Mouse (Mus musculus) MEL (cell line): ENCODE data around the gene Hoxb2. TPM values are rescaled to one million over a fixed set of nuclear protein-coding genes. Genes with fewer than 3 reads are reported as not detected.

Experiments used
- DNase-seq: peaks from one replicate; pipeline ENCODE4 v3.0.0; 2011; ENCODE audit warnings: low read depth, low spot score
- H3K27ac ChIP-seq: 2 replicates; pipeline ENCODE4 v1.5.1; 2012; ENCODE audit warnings: low read depth, mild to moderate bottlenecking, control low read depth, low read length, moderate library complexity; ENCODE audit not compliant: control insufficient read depth
- H3K27me3 ChIP-seq, 2 experiments: fragments of 150-350 bp in 1 of 2; sonication (generic) in 1 of 2; 2 replicates each; pipeline ENCODE4 v1.6.1; 2012; ENCODE audit warnings: low read length in 2 of 2, mild to moderate bottlenecking in 2 of 2, improper control_type of control experiment in 1 of 2, moderate library complexity in 1 of 2; ENCODE audit not compliant: insufficient read depth in 2 of 2, control insufficient read depth in 1 of 2
- H3K36me3 ChIP-seq, 2 experiments: 2 replicates each; pipeline ENCODE4 v1.6.1; 2012 to 2014; ENCODE audit warnings: low read length in 2 of 2, improper control_type of control experiment in 1 of 2, inconsistent platforms in 1 of 2, mild to moderate bottlenecking in 1 of 2; ENCODE audit not compliant: insufficient read depth in 2 of 2, control insufficient read depth in 1 of 2
- H3K4me1 ChIP-seq, 2 experiments: fragments of 150-350 bp in 1 of 2; sonication (generic) in 1 of 2; 2 replicates each; pipeline ENCODE4 v1.6.1; 2012; ENCODE audit warnings: low read length in 2 of 2, improper control_type of control experiment in 1 of 2, mild to moderate bottlenecking in 1 of 2; ENCODE audit not compliant: insufficient read depth in 2 of 2, control insufficient read depth in 1 of 2
- H3K4me3 ChIP-seq, 2 experiments: fragments of 150-350 bp in 1 of 2; sonication (generic) in 1 of 2; 2 replicates each; pipeline ENCODE4 v1.5.1; 2012; ENCODE audit warnings: low read depth in 2 of 2, low read length in 2 of 2, mild to moderate bottlenecking in 2 of 2, moderate library complexity in 2 of 2, control low read depth in 1 of 2, improper control_type of control experiment in 1 of 2; ENCODE audit not compliant: control insufficient read depth in 1 of 2, insufficient read depth in 1 of 2
- H3K79me2 ChIP-seq: 2 replicates; pipeline ENCODE4 v1.6.1; 2012; ENCODE audit warnings: mild to moderate bottlenecking, low read length, moderate library complexity; ENCODE audit not compliant: control insufficient read depth, poor library complexity, insufficient read depth
- H3K9ac ChIP-seq: 2 replicates; pipeline ENCODE4 v1.6.1; 2012; ENCODE audit warnings: low read depth, mild to moderate bottlenecking, control low read depth, low read length, moderate library complexity; ENCODE audit not compliant: control insufficient read depth, poor library complexity, severe bottlenecking
- H3K9me3 ChIP-seq: fragments of 150-350 bp; sonication (generic); replicated peaks from 2 replicates; pipeline ENCODE4 v1.6.1; 2012; ENCODE audit warnings: mild to moderate bottlenecking, low read length, improper control_type of control experiment, moderate library complexity; ENCODE audit not compliant: insufficient read depth
- CHD1 ChIP-seq: IDR thresholded peaks from 2 replicates; pipeline ENCODE4 v1.6.1; 2012; ENCODE audit warnings: low read depth, mild to moderate bottlenecking, inconsistent platforms, low read length, improper control_type of control experiment
- ELF1 ChIP-seq: IDR thresholded peaks from 2 replicates; pipeline ENCODE4 v1.6.1; 2014; ENCODE audit warnings: low read depth, mild to moderate bottlenecking, inconsistent platforms, low read length, improper control_type of control experiment, moderate library complexity
- EP300 ChIP-seq, 2 experiments: IDR thresholded peaks; 2 replicates each; pipeline ENCODE4 v1.6.1; 2011; ENCODE audit warnings: improper control_type of control experiment in 2 of 2, low read length in 2 of 2, low read depth in 1 of 2, mild to moderate bottlenecking in 1 of 2
- ETS1 ChIP-seq: IDR thresholded peaks from 2 replicates; pipeline ENCODE4 v1.6.1; 2012; ENCODE audit warnings: low read depth, mild to moderate bottlenecking, inconsistent platforms, low read length, improper control_type of control experiment, moderate library complexity
- GABPA ChIP-seq: IDR thresholded peaks from 2 replicates; pipeline ENCODE4 v1.6.1; 2012; ENCODE audit warnings: low read depth, mild to moderate bottlenecking, inconsistent platforms, low read length, improper control_type of control experiment, moderate library complexity
- GATA1 ChIP-seq: IDR thresholded peaks from 2 replicates; pipeline ENCODE4 v1.6.1; 2011; ENCODE audit warnings: low read depth, low read length, improper control_type of control experiment
- HCFC1 ChIP-seq: IDR thresholded peaks from 2 replicates; pipeline ENCODE4 v1.6.1; 2012; ENCODE audit warnings: low read depth, mild to moderate bottlenecking, inconsistent platforms, low read length, improper control_type of control experiment, moderate library complexity
- KAT2A ChIP-seq: conservative IDR thresholded peaks from 2 replicates; pipeline ENCODE4 v1.6.1; 2012; ENCODE audit warnings: low read depth, low read length, improper control_type of control experiment, inconsistent platforms
- MAX ChIP-seq: IDR thresholded peaks from 2 replicates; pipeline ENCODE4 v1.6.1; 2011; ENCODE audit warnings: low read length, improper control_type of control experiment
- MAZ ChIP-seq: IDR thresholded peaks from 2 replicates; pipeline ENCODE4 v1.6.1; 2012; ENCODE audit warnings: low read depth, mild to moderate bottlenecking, inconsistent platforms, low read length, improper control_type of control experiment
- MEF2A ChIP-seq: IDR thresholded peaks from 2 replicates; pipeline ENCODE4 v1.6.1; 2014; ENCODE audit warnings: low read depth, mild to moderate bottlenecking, inconsistent platforms, low read length, improper control_type of control experiment; ENCODE audit not compliant: poor library complexity, insufficient replicate concordance, severe bottlenecking; ENCODE audit errors: extremely low read depth
- MXI1 ChIP-seq: IDR thresholded peaks from 2 replicates; pipeline ENCODE4 v1.6.1; 2011; ENCODE audit warnings: mild to moderate bottlenecking, low read depth, low read length, improper control_type of control experiment
- MYB ChIP-seq: IDR thresholded peaks from 2 replicates; pipeline ENCODE4 v1.6.1; 2011; ENCODE audit warnings: mild to moderate bottlenecking, low read depth, low read length, improper control_type of control experiment
- MYC ChIP-seq: IDR thresholded peaks from 2 replicates; pipeline ENCODE4 v1.6.1; 2011; ENCODE audit warnings: low read depth, mild to moderate bottlenecking, low read length, improper control_type of control experiment, moderate library complexity
- NRF1 ChIP-seq: IDR thresholded peaks from 2 replicates; pipeline ENCODE4 v1.6.1; 2014; ENCODE audit warnings: low read depth, mild to moderate bottlenecking, inconsistent platforms, low read length, improper control_type of control experiment, moderate library complexity; ENCODE audit not compliant: poor library complexity, insufficient read depth, severe bottlenecking
- POLR2A ChIP-seq, 2 experiments: IDR thresholded peaks; 2 replicates each; pipeline ENCODE4 v1.6.1; 2011 to 2012; ENCODE audit warnings: low read length in 2 of 2, mild to moderate bottlenecking in 2 of 2, control low read depth in 1 of 2, improper control_type of control experiment in 1 of 2, low read depth in 1 of 2, moderate library complexity in 1 of 2; ENCODE audit not compliant: control insufficient read depth in 1 of 2, insufficient read depth in 1 of 2, poor library complexity in 1 of 2
- POLR2AphosphoS2 ChIP-seq: IDR thresholded peaks from 2 replicates; pipeline ENCODE4 v1.6.1; 2011; ENCODE audit warnings: low read length, improper control_type of control experiment
- POLR2AphosphoS5 ChIP-seq: IDR thresholded peaks from 2 replicates; pipeline ENCODE4 v1.6.1; 2012; ENCODE audit warnings: low read depth, borderline replicate concordance, mild to moderate bottlenecking, inconsistent platforms, low read length, moderate library complexity, mixed read lengths
- RAD21 ChIP-seq: IDR thresholded peaks from 2 replicates; pipeline ENCODE4 v1.6.1; 2011; ENCODE audit warnings: mild to moderate bottlenecking, low read depth, low read length, improper control_type of control experiment
- SIN3A ChIP-seq: IDR thresholded peaks from 2 replicates; pipeline ENCODE4 v1.6.1; 2012; ENCODE audit warnings: low read length, improper control_type of control experiment, inconsistent platforms
- TBP ChIP-seq: IDR thresholded peaks from 2 replicates; pipeline ENCODE4 v1.8.0; 2011; ENCODE audit warnings: low read depth, low read length, improper control_type of control experiment
- USF1 ChIP-seq: IDR thresholded peaks from 2 replicates; pipeline ENCODE4 v1.6.1; 2014; ENCODE audit warnings: low read depth, mild to moderate bottlenecking, inconsistent platforms, low read length, improper control_type of control experiment, moderate library complexity
- ZKSCAN1 ChIP-seq: IDR thresholded peaks from 2 replicates; pipeline ENCODE4 v1.6.1; 2012; ENCODE audit warnings: low read depth, mild to moderate bottlenecking, inconsistent platforms, low read length, improper control_type of control experiment, moderate library complexity
- ZNF384 ChIP-seq: IDR thresholded peaks from 2 replicates; pipeline ENCODE4 v1.6.1; 2012; ENCODE audit warnings: low read depth, mild to moderate bottlenecking, inconsistent platforms, low read length, improper control_type of control experiment
- polyA plus RNA-seq, 2 experiments: library from polyadenylated mRNA; stranded (reverse) in 1 of 2; unstranded in 1 of 2; fragments of >175 nt in 1 of 2; fragments of >200 nt in 1 of 2; gene quantifications; 2 replicates each; pipeline versions ENCODE4 v1.2.1 to v1.2.4; 2012; ENCODE audit warnings: low replicate concordance in 2 of 2, low read depth in 1 of 2; ENCODE audit not compliant: insufficient read length in 2 of 2, insufficient read depth in 1 of 2, missing spikeins in 1 of 2
- total RNA-seq: library from RNA; depleted of rRNA; stranded (reverse); fragments of 300-350 nt; gene quantifications from 2 replicates; pipeline ENCODE4 v1.2.3, GENCODE M21; 2012

The Hoxb2 gene
- total and polyA plus RNA-seq, 3 experiments: not detected

DNA sequence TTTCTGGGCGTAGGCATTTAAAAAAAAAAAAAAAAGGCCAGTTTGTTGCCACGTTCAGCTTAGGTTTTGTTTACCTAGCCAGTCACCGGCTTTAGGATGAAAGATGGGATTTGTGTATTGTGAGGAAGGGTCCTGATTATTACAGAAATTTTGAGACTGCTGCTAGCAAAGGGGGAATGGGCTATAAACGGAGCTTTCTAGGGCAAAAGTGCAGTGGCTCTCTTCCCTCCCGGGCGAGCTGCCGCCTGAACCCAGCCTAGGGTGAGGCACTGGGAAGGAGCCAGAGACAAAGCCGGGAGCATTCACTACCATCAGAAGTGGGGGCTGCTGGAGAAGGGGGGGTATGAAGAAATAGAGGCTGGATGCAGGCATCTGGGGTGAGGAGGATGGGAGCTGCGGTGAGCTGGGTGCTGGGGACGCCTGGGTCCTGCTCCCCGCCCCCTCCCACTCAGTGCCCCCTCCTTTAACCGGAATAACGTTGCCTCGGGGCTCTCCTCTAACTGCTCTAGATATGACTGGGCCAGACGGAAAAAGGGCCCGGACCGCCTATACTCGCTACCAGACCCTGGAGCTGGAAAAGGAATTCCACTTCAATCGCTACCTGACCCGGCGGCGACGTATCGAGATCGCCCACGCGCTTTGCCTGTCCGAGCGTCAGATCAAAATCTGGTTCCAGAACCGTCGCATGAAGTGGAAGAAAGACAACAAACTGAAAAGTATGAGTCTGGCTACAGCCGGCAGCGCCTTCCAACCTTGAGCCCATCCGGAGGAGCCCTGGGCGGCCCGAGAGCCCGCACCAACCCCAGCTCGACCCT is 45.7 kb upstream of the Hoxb2 start:
- H3K9ac ChIP-seq: no peak overlapping the region
- no peaks in the 10 kb centered on the region for H3K79me2 ChIP-seq
- TF ChIP-seq RAD21 (no peak), NRF1 (no peak), USF1 (no peak), MYB (no peak), MEF2A (no peak), SIN3A (no peak), MYC (no peak), MXI1 (no peak), EP300 (IDR thresholded peaks at IDR 0.05; ENCODE audit: low read depth in 1 of 2, low read length in 2 of 2) (no peak), ZKSCAN1 (no peak), MAX (no peak), ETS1 (no peak), KAT2A (no peak), CHD1 (no peak), POLR2AphosphoS2 (no peak), TBP (no peak), GABPA (no peak)
- H3K27me3 ChIP-seq: peaks cover 0 to 2% of the 10 kb centered on the region in 2 experiments; a peak in 2 of 4 replicates
- DNase-seq: no peak
- H3K9me3 ChIP-seq: no peaks in the 10 kb centered on the region
- no peaks in the 10 kb centered on the region for H3K36me3 ChIP-seq
- H3K4me3 ChIP-seq: no peak overlapping the region
- H3K27ac ChIP-seq: no peak overlapping the region
- H3K4me1 ChIP-seq: no peaks in the 10 kb centered on the region

DNA sequence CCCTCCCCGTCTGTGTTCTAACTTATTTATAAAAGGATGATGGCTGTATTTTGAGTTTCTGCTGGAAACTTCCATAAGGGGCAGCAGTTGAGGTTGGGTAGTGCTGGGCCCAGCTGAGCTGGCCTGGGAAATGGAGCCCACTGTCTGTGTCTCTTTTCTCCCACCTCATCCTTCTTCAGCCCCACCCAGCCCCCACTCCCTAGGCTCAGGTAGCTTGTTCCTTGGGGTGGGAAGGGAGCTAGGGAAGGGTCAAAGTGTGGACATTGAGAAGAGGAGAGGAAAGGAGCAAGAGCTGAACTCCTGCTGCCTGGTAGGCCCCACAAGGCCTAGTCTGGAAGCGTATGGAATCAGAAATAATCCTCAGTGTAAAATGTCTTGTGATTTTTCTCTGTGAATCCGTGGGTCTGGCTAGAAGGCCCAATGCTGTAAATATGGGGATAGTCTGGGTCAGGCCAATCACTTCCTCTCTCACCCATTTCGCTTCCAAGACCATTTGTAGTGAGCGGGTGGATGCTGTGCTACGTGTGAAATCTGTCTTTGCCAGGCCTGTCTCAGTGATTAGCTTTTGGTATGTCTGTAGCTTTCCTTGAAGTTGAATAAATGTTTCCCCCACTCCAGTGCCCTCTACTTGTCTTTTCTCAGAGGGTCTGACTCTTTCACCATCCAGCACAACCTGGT is 44.7 kb upstream of the Hoxb2 start:
- Histone ChIP-seq H3K4me1 (no peaks in the 10 kb centered on the region), H3K9ac (no peak overlapping the region), H3K4me3 (no peak overlapping the region), H3K79me2 (no peaks in the 10 kb centered on the region), H3K9me3 (no peaks in the 10 kb centered on the region), H3K36me3 (no peaks in the 10 kb centered on the region), H3K27ac (no peak overlapping the region), H3K27me3 (peaks cover 0 to 2% of the 10 kb centered on the region in 2 experiments; a peak in 2 of 4 replicates)
- DNase-seq: no peak
- TF ChIP-seq ZNF384: no peak
- TF ChIP-seq GATA1: no peak
- no peak for TF ChIP-seq USF1
- no peak for TF ChIP-seq ELF1
- no peak for TF ChIP-seq MAZ
- TF ChIP-seq ETS1: no peak
- TF ChIP-seq POLR2AphosphoS5: no peak
- TF ChIP-seq POLR2A (IDR thresholded peaks at IDR 0.05; ENCODE audit: control insufficient read depth in 1 of 2, insufficient read depth in 1 of 2, low read depth in 1 of 2, low read length in 2 of 2, poor library complexity in 1 of 2): no peak
- TF ChIP-seq HCFC1: no peak
